Mouse (Mus musculus) MEL (cell line): ENCODE measurements around the gene Timm13.

Experiments used
- CTCF ChIP-seq, 3 experiments: IDR thresholded peaks in 2 of 3; conservative IDR thresholded peaks in 1 of 3; 2 replicates each; pipeline ENCODE4 v1.5.1; 2011 to 2012; ENCODE audit warnings: low read length in 3 of 3, low read depth in 2 of 3, mild to moderate bottlenecking in 2 of 3, improper control_type of control experiment in 1 of 3, inconsistent platforms in 1 of 3, mixed read lengths in 1 of 3, moderate library complexity in 1 of 3; ENCODE audit not compliant: control insufficient read depth in 1 of 3, insufficient read depth in 1 of 3, poor library complexity in 1 of 3, severe bottlenecking in 1 of 3
- EP300 ChIP-seq, 2 experiments: IDR thresholded peaks; 2 replicates each; pipeline ENCODE4 v1.6.1; 2011; ENCODE audit warnings: improper control_type of control experiment in 2 of 2, low read length in 2 of 2, low read depth in 1 of 2, mild to moderate bottlenecking in 1 of 2
- ETS1 ChIP-seq: IDR thresholded peaks from 2 replicates; pipeline ENCODE4 v1.6.1; 2012; ENCODE audit warnings: low read depth, mild to moderate bottlenecking, inconsistent platforms, low read length, improper control_type of control experiment, moderate library complexity
- GABPA ChIP-seq: IDR thresholded peaks from 2 replicates; pipeline ENCODE4 v1.6.1; 2012; ENCODE audit warnings: low read depth, mild to moderate bottlenecking, inconsistent platforms, low read length, improper control_type of control experiment, moderate library complexity
- HCFC1 ChIP-seq: IDR thresholded peaks from 2 replicates; pipeline ENCODE4 v1.6.1; 2012; ENCODE audit warnings: low read depth, mild to moderate bottlenecking, inconsistent platforms, low read length, improper control_type of control experiment, moderate library complexity
- KAT2A ChIP-seq: conservative IDR thresholded peaks from 2 replicates; pipeline ENCODE4 v1.6.1; 2012; ENCODE audit warnings: low read depth, low read length, improper control_type of control experiment, inconsistent platforms
- MAX ChIP-seq: IDR thresholded peaks from 2 replicates; pipeline ENCODE4 v1.6.1; 2011; ENCODE audit warnings: low read length, improper control_type of control experiment
- MEF2A ChIP-seq: IDR thresholded peaks from 2 replicates; pipeline ENCODE4 v1.6.1; 2014; ENCODE audit warnings: low read depth, mild to moderate bottlenecking, inconsistent platforms, low read length, improper control_type of control experiment; ENCODE audit not compliant: poor library complexity, insufficient replicate concordance, severe bottlenecking; ENCODE audit errors: extremely low read depth
- MXI1 ChIP-seq: IDR thresholded peaks from 2 replicates; pipeline ENCODE4 v1.6.1; 2011; ENCODE audit warnings: mild to moderate bottlenecking, low read depth, low read length, improper control_type of control experiment
- RCOR1 ChIP-seq: IDR thresholded peaks from 2 replicates; pipeline ENCODE4 v1.6.1; 2012; ENCODE audit warnings: low read depth, mild to moderate bottlenecking, inconsistent platforms, low read length, improper control_type of control experiment
- SIN3A ChIP-seq: IDR thresholded peaks from 2 replicates; pipeline ENCODE4 v1.6.1; 2012; ENCODE audit warnings: low read length, improper control_type of control experiment, inconsistent platforms
- TCF12 ChIP-seq: IDR thresholded peaks from 2 replicates; pipeline ENCODE4 v1.6.1; 2014; ENCODE audit warnings: low read depth, mild to moderate bottlenecking, inconsistent platforms, low read length, improper control_type of control experiment, moderate library complexity
- USF1 ChIP-seq: IDR thresholded peaks from 2 replicates; pipeline ENCODE4 v1.6.1; 2014; ENCODE audit warnings: low read depth, mild to moderate bottlenecking, inconsistent platforms, low read length, improper control_type of control experiment, moderate library complexity
- ZC3H11A ChIP-seq: IDR thresholded peaks from 2 replicates; pipeline ENCODE4 v1.6.1; 2012; ENCODE audit warnings: low read depth, mild to moderate bottlenecking, inconsistent platforms, low read length, improper control_type of control experiment

GRCm38 (mm10) chr10:80943701-80944100 is 42.9 kb upstream of the Timm13 start:
- TF ChIP-seq EP300 (IDR thresholded peaks at IDR 0.05; ENCODE audit: low read depth in 1 of 2, low read length in 2 of 2), result no peak
- TF ChIP-seq CTCF (IDR thresholded peaks at IDR 0.05 in 2 of 3, conservative IDR thresholded peaks at IDR 0.05 in 1 of 3; ENCODE audit: control insufficient read depth in 1 of 3, insufficient read depth in 1 of 3, low read depth in 2 of 3, low read length in 3 of 3, poor library complexity in 1 of 3, severe bottlenecking in 1 of 3), result no peak
- no peak for TF ChIP-seq KAT2A
- TF ChIP-seq SIN3A, result no peak
- no peak for TF ChIP-seq ZC3H11A
- no peak for TF ChIP-seq ETS1
- no peak for TF ChIP-seq RCOR1
- TF ChIP-seq USF1, result no peak
- TF ChIP-seq MEF2A, result no peak
- no peak for TF ChIP-seq TCF12
- TF ChIP-seq MAX, result no peak
- TF ChIP-seq HCFC1, result no peak
- no peak for TF ChIP-seq MXI1
- TF ChIP-seq GABPA, result no peak
